Mouse (Mus musculus): ENCODE data around the gene Gpr146. TPM values are rescaled to one million over a fixed set of nuclear protein-coding genes. Genes with fewer than 3 reads are reported as not detected.

Gene Gpr146
- polyA plus RNA-seq, 1 experiment from 2014 or later, result 0.93 TPM

DNA sequence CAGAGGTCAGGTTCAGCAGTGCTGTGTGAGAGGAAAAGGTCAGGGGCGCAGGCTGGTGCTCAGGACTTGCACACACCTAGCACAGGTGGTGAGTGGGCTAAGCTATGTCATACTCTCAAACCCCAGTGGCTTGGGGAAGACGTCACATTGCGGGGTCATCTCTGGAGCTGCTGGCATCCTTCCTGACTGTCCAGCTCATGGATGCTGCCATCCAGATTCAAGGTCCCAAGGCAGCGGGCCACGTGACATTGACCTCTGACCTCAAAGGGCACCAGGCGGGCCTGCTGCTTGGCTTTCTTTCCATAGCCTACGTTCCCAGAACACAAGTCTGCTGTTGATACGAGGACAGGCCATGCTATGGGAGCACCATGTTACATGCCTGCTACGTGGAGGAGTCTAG, 49.5 kb downstream of the Gpr146 start:
- whole genome bisulfite sequencing, result 91% methylated on average over 9 of the region's 9 CpGs
- no peaks in the 10 kb centered on the region for H3K9me3 ChIP-seq (replicated peaks)
- H3K4me1 ChIP-seq, result peaks cover 64% of the 10 kb centered on the region
- H3K9ac ChIP-seq, result no peak overlapping the region
- no peaks in the 10 kb centered on the region for H3K27me3 ChIP-seq
- H3K36me3 ChIP-seq (ENCODE audit: poor library complexity, severe bottlenecking), result peaks cover 14% of the 10 kb centered on the region; the same call in 1 of the 2 replicates
- no peak for ATAC-seq
- H3K27ac ChIP-seq, result no peak overlapping the region
- no peak overlapping the region for H3K4me3 ChIP-seq
- no peak overlapping the region for H3K4me2 ChIP-seq

- peaks cover 14% of the 10 kb centered on the region; the same call in 1 of the 2 replicates for H3K36me3 ChIP-seq (ENCODE audit: poor library complexity, severe bottlenecking)
- peaks cover 64% of the 10 kb centered on the region for H3K4me1 ChIP-seq
- no peak overlapping the region for H3K9ac ChIP-seq
- WGBS, result 73% methylated on average over 9 of the region's 9 CpGs
- no peaks in the 10 kb centered on the region for H3K9me3 ChIP-seq (replicated peaks)
- no peak overlapping the region for H3K4me2 ChIP-seq
- no peak overlapping the region for H3K4me3 ChIP-seq
- no peaks in the 10 kb centered on the region for H3K27me3 ChIP-seq
- no peak for ATAC-seq
- H3K27ac ChIP-seq, result no peak overlapping the region
Observed at GRCm38 (mm10) chr5:139427989-139428388, 50.5 kb downstream of the Gpr146 start.

GRCm38 (mm10) chr5:139429818-139430341, 52.4 kb downstream of the Gpr146 start:
- H3K27ac ChIP-seq, result peak overlapping the region; percentile 60
- H3K4me2 ChIP-seq, result no peak overlapping the region
- no peaks in the 10 kb centered on the region for H3K27me3 ChIP-seq
- H3K9ac ChIP-seq, result peak overlapping the region; percentile 28; the same call in 1 of the 2 replicates
- WGBS, result 26% methylated on average over 12 of the region's 12 CpGs
- ATAC-seq, result 0 out of 2 replicates have a peak, but pooled peaks have one; percentile 31
- no peak overlapping the region for H3K4me3 ChIP-seq
- H3K36me3 ChIP-seq (ENCODE audit: poor library complexity, severe bottlenecking), result peaks cover 14% of the 10 kb centered on the region; the same call in 1 of the 2 replicates
- H3K4me1 ChIP-seq, result peaks cover 66% of the 10 kb centered on the region
- H3K9me3 ChIP-seq (replicated peaks), result no peaks in the 10 kb centered on the region

DNA sequence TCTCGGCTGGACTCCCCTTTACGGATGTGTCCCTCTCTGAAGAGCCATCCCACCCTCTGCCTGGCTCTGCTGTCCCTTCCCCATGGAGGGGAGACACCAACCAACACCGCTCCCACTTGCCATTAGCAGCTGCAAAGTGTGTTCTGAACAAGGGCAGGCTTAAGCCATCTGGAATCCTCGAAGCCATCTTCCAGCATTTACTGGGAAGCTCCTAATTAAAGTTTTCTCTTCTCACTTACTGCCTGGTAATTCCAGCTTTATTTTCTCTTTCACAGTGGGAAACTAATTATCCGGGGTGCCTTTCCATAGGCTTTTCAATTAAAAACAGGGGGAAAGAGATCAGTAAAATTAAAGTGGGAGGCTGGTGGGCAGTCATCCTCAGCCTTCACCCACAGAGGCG, 54.8 kb downstream of the Gpr146 start:
- H3K4me1 ChIP-seq, result peaks cover 79% of the 10 kb centered on the region
- no peaks in the 10 kb centered on the region for H3K27me3 ChIP-seq
- WGBS, result 11% methylated on average over 6 of the region's 6 CpGs
- peak overlapping the region; percentile 60; the same call in 1 of the 2 replicates for H3K27ac ChIP-seq
- no peak overlapping the region for H3K4me2 ChIP-seq
- H3K4me3 ChIP-seq, result no peak overlapping the region
- no peaks in the 10 kb centered on the region; the same call in 1 of the 2 replicates for H3K36me3 ChIP-seq (ENCODE audit: poor library complexity, severe bottlenecking)
- ATAC-seq, result no peak
- H3K9me3 ChIP-seq (replicated peaks), result no peaks in the 10 kb centered on the region
- peak overlapping the region; percentile 48 for H3K9ac ChIP-seq

DNA sequence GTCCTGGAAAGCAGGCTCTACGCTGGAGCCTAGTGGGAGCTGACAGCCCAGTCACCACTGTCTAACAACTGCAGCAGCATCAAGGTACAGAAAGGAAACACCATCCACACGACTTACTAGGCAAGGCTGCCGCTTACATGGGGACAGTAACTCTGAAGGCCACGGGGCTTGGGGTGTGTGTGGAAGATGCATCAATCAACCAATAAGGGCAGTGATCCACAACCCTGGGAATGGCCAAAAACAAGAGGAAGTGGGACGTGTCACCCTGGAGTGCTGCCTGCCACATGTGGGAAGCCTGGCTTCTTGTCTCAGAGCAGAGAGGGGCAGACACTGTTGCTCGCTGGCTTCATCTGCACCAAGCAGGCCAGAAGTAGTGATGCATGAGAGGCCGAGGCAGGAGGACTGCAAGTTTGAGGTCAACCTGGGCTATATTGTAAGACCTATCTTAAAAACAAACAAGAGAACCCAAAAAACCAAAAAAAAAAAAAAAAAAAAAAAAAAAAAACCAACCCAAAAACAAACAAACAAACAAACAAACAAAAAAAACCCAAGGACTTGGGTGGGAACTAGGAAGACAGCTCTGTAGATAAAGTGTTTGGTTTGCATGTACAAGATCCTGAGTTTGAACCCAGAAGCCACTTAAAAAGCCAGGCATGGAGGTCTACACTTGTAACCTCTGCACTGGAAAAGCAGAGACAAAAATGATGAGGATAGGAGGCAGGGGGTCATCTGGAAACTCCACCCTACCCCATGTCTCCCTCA, 55.4 kb downstream of the Gpr146 start:
- Histone ChIP-seq H3K9me3 (replicated peaks) (no peaks in the 10 kb centered on the region), H3K4me2 (no peak overlapping the region), H3K4me3 (no peak overlapping the region), H3K27ac (peak overlapping the region; percentile 60; the same call in 1 of the 2 replicates), H3K36me3 (ENCODE audit: poor library complexity, severe bottlenecking) (no peaks in the 10 kb centered on the region), H3K27me3 (no peaks in the 10 kb centered on the region), H3K9ac (no peak overlapping the region; the same call in 1 of the 2 replicates), H3K4me1 (peaks cover 77% of the 10 kb centered on the region)
- no peak for ATAC-seq
- WGBS, result 38% methylated on average over 7 of the region's 7 CpGs

DNA sequence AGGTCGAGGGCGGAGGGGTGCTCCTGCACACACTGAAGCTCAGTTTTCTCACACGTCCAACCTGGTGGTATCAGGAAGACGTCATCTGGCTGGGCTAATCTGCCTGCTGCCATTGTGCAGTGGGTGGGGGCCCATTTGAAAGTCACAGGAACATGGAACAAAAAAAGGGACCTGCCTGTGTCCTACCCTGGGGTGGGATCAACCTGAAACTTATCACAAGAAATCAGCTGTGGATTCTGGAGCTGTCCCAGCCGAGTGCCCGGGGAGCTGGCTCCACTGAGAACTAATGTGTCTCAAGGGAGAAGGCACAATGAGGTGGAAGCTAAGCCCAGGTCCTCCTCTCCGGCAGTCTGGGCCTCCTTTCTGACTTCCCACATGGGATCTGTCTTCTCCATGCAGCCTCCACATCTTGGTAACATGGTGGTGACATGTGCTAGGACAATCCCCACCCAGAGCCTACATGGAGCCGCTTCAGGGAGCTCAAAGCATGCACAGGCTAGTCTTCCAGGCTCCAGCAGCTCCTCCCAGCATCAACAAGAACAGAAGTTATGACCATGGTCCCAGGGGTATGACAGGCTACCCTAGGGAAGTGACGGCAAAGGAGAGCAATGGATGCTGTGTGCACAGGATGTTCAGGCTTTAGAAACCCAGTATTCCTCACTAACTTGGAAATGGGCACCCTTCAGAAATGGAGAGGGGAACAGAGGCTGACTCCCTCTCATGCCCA, 56.5 kb downstream of the Gpr146 start:
- no peaks in the 10 kb centered on the region for H3K27me3 ChIP-seq
- no peaks in the 10 kb centered on the region for H3K36me3 ChIP-seq (ENCODE audit: poor library complexity, severe bottlenecking)
- no peak overlapping the region for H3K4me3 ChIP-seq
- 77% methylated on average over 9 of the region's 9 CpGs for WGBS
- H3K4me1 ChIP-seq, result peaks cover 76% of the 10 kb centered on the region
- H3K9ac ChIP-seq, result 0 out of 2 replicates have a peak overlapping the region, but pooled peaks have one; percentile 18
- H3K27ac ChIP-seq, result peak overlapping the region; percentile 63
- no peak for ATAC-seq
- H3K4me2 ChIP-seq, result no peak overlapping the region
- H3K9me3 ChIP-seq (replicated peaks), result no peaks in the 10 kb centered on the region

DNA sequence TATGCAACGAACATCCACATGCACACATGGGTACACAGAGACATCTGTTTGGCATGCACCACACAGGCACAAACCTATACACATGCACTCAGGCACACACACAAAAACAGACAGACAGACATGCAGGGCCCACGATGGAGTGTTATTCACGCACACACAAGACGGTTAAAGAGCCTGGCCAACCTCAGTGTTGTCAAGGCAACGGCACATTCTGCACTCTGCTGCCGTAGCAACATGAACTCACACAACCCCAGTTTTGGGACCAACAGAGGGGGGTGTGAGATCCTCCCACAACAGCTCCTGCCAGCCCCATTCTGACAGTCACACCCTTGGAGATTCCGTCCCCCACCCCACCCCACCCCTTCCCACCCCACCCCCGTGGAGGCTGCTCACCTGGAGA, 57.4 kb downstream of the Gpr146 start:
- peak; percentile 55 for ATAC-seq
- Histone ChIP-seq H3K4me1 (peaks cover 67% of the 10 kb centered on the region), H3K36me3 (ENCODE audit: poor library complexity, severe bottlenecking) (no peaks in the 10 kb centered on the region), H3K9ac (peak overlapping the region; percentile 13; the same call in 1 of the 2 replicates), H3K4me2 (peak overlapping the region; percentile 27; the same call in 1 of the 2 replicates), H3K4me3 (no peak overlapping the region), H3K27me3 (no peaks in the 10 kb centered on the region), H3K27ac (peak overlapping the region; percentile 63), H3K9me3 (replicated peaks) (no peaks in the 10 kb centered on the region)
- WGBS, result 10% methylated on average over 8 of the region's 8 CpGs

- Histone ChIP-seq H3K9ac (no peak overlapping the region), H3K36me3 (ENCODE audit: poor library complexity, severe bottlenecking) (no peaks in the 10 kb centered on the region), H3K27ac (no peak overlapping the region), H3K4me3 (no peak overlapping the region), H3K4me2 (no peak overlapping the region), H3K9me3 (replicated peaks) (no peaks in the 10 kb centered on the region), H3K4me1 (peaks cover 45% of the 10 kb centered on the region), H3K27me3 (no peaks in the 10 kb centered on the region)
- no peak for ATAC-seq
- 89% methylated on average over 4 of the region's 4 CpGs for WGBS
Observed at GRCm38 (mm10) chr5:139437769-139438168, 60.3 kb downstream of the Gpr146 start.

- Histone ChIP-seq H3K27ac (no peak overlapping the region), H3K4me3 (no peak overlapping the region), H3K9me3 (replicated peaks) (no peaks in the 10 kb centered on the region), H3K9ac (no peak overlapping the region), H3K36me3 (ENCODE audit: poor library complexity, severe bottlenecking) (no peaks in the 10 kb centered on the region), H3K4me1 (peaks cover 40% of the 10 kb centered on the region), H3K4me2 (no peak overlapping the region), H3K27me3 (no peaks in the 10 kb centered on the region)
- no peak for ATAC-seq
- WGBS, result 59% methylated on average over 12 of the region's 12 CpGs
Observed at GRCm38 (mm10) chr5:139438440-139438839, 60.9 kb downstream of the Gpr146 start.

DNA sequence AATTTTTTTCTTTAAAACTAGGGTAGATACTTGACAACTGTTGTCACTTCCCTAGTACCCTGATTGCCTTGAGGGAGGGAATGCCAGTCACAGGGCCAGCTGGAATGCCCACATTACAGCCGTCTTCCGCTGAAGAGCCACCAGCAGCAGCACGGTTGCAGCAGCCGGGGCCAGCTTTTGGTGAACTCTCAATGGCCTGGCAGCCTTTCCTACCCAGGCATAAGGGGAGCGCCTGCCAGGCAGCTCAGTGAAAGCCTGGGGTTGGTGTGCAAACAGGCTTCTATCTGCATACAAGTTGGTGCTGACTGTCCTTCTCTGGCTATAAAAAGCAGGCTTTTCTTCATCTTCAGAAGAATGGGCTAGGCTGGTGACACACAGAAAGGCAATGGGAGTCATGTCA, 63.0 kb downstream of the Gpr146 start:
- 81% methylated on average over 5 of the region's 5 CpGs for WGBS
- no peak overlapping the region for H3K4me3 ChIP-seq
- H3K4me1 ChIP-seq, result peaks cover 22% of the 10 kb centered on the region
- H3K27me3 ChIP-seq, result no peaks in the 10 kb centered on the region
- no peak overlapping the region for H3K4me2 ChIP-seq
- no peaks in the 10 kb centered on the region for H3K36me3 ChIP-seq (ENCODE audit: poor library complexity, severe bottlenecking)
- no peak for ATAC-seq
- H3K9me3 ChIP-seq (replicated peaks), result no peaks in the 10 kb centered on the region
- no peak overlapping the region for H3K9ac ChIP-seq
- H3K27ac ChIP-seq, result no peak overlapping the region

DNA sequence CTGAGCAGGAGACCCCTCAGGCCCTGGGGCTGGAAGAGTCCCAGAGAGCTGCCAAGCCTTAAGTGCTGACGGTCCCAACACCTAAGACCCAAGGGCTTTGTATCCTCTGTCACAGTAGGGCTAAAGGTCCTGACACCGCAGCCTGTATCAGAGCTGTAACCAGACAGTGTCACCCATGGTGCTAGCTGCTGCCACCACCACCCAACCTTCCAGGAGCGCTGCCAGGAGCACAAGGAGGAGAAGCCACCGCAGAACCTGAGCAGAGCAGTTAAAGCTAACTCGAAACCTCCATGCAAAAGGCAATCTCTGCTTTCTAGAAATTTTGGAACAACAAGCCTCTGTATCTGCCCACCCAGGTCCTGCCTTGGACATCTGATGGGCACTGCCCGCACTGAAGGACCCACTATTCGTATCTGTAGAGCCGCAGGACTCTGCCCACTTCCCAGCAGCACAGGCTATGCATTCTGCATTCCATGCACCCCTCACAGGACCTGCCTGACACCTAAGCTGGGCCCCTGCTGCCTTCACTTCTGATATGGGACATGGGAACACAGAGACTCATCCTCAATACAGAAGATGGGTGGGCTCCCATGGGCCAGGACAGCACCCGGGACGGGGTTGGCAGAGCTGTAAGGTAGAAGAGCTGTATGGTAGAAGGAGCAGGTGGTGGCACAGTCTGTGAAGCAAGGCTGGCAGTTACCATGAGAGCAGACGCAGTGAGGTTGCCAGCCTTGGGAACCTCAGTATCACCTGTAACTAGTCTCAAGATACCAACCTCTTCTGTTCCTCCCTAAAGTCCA, 63.6 kb downstream of the Gpr146 start:
- ATAC-seq, result no peak
- no peak overlapping the region for H3K9ac ChIP-seq
- no peaks in the 10 kb centered on the region for H3K36me3 ChIP-seq (ENCODE audit: poor library complexity, severe bottlenecking)
- H3K4me3 ChIP-seq, result no peak overlapping the region
- no peaks in the 10 kb centered on the region for H3K9me3 ChIP-seq (replicated peaks)
- WGBS, result 92% methylated on average over 11 of the region's 11 CpGs
- H3K4me1 ChIP-seq, result peaks cover 15% of the 10 kb centered on the region
- H3K27me3 ChIP-seq, result no peaks in the 10 kb centered on the region
- no peak overlapping the region for H3K4me2 ChIP-seq
- H3K27ac ChIP-seq, result no peak overlapping the region
